Mouse (Mus musculus) heart, postnatal 0 days (tissue): Measurements from ENCODE around the gene Slc6a9. TPM values are rescaled to one million over a fixed set of nuclear protein-coding genes. Genes with fewer than 3 reads are reported as not detected.

ENCODE experiments used
- ATAC-seq: fragments of 200-750 bp; cut with Nextera tagmentation; 2 replicates; pipeline ENCODE4 v1.8.0; 2017; ENCODE audit warnings: low read depth, moderate number of reproducible peaks, moderate library complexity; ENCODE audit not compliant: insufficient read depth
- DNase-seq: peaks from one replicate; pipeline ENCODE4 v3.0.0-alpha.2; 2016; ENCODE audit warnings: low spot score
- H3K27ac ChIP-seq: fragments of 300-500 bp; sonication (generic); 2 replicates; pipeline ENCODE4 v1.5.1; 2014; ENCODE audit warnings: low read depth, mild to moderate bottlenecking
- H3K27me3 ChIP-seq: fragments of 300-500 bp; sonication (generic); 2 replicates; pipeline ENCODE4 v1.6.1; 2014; ENCODE audit warnings: low read length, mixed read lengths; ENCODE audit not compliant: control insufficient read depth, insufficient read depth
- H3K36me3 ChIP-seq: fragments of 300-500 bp; sonication (generic); replicated peaks from 2 replicates; pipeline ENCODE4 v1.6.1; 2014; ENCODE audit warnings: low read length, mixed read lengths; ENCODE audit not compliant: control insufficient read depth, insufficient read depth
- H3K4me1 ChIP-seq: fragments of 300-500 bp; sonication (generic); 2 replicates; pipeline ENCODE4 v1.6.1; 2014; ENCODE audit warnings: antibody characterized with exemption; ENCODE audit not compliant: control insufficient read depth, insufficient read depth
- H3K4me2 ChIP-seq: fragments of 300-500 bp; sonication (generic); 2 replicates; pipeline ENCODE4 v1.6.1; 2014; ENCODE audit warnings: low read depth, mild to moderate bottlenecking, low read length, moderate library complexity
- H3K4me3 ChIP-seq: fragments of 300-500 bp; sonication (generic); 2 replicates; pipeline ENCODE4 v1.5.1; 2014; ENCODE audit warnings: low read depth, low read length
- H3K9ac ChIP-seq: fragments of 300-500 bp; sonication (generic); replicated peaks from 2 replicates; pipeline ENCODE4 v1.6.1; 2014; ENCODE audit warnings: low read depth, low read length, mixed read lengths
- H3K9me3 ChIP-seq: fragments of 300-500 bp; sonication (generic); replicated peaks from 2 replicates; pipeline ENCODE4 v1.6.1; 2016; ENCODE audit warnings: low read length; ENCODE audit not compliant: control insufficient read depth
- CTCF ChIP-seq: IDR thresholded peaks from 2 replicates; pipeline ENCODE4 v1.5.1; 2016; ENCODE audit warnings: antibody characterized with exemption, control low read depth, low read depth
- EP300 ChIP-seq: IDR thresholded peaks from 2 replicates; pipeline ENCODE4 v1.6.1; 2016; ENCODE audit warnings: antibody characterized with exemption, low read depth
- WGBS: fragments of 180-500 bp; shearing (Covaris S2); extraction: QIAGEN DNeasy Blood & Tissue Kit; methylation state at CpG from one replicate; pipeline ENCODE4 v1.1.7; 2014; 5-methylcytosine and 5-hydroxymethylcytosine counted together
- polyA plus RNA-seq: library from polyadenylated mRNA; unstranded; fragments of >200 nt; fragmentation: Nextera tagmentation; extraction: Ambion mirVana; gene quantifications from 2 replicates; pipeline ENCODE4 v1.2.1, GENCODE M21; 2015
- total RNA-seq: library from RNA; depleted of rRNA; stranded (reverse); fragments of >200 nt; gene quantifications from 2 replicates; pipeline ENCODE4 v1.2.3, GENCODE M21; 2014; ENCODE audit warnings: low replicate concordance

The Slc6a9 gene
- total and polyA plus RNA-seq, 2 experiments from 2014 or later: 1.7 to 2.1 TPM

DNA sequence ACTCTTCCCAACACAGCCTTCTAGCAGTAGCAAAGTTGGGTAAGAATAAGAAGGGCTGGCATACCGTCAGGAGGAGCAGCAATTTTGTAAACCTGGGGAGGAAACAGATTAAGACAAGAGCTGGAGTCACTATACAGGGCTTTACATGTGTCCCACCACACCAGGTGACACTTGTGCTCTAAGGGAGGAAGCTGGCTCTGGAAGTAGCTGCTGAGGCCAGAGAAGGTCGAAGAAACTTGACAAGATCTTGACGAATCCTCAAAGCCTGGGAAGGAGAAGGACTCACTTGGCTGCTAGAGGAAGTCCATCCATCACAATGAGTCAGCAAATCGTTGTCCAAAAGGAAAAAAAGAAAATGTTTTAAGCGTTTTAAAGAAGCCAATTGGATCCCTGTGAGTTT, 82.1 kb downstream of the Slc6a9 start:
- Histone ChIP-seq H3K27me3 (no peaks in the 10 kb centered on the region), H3K27ac (no peak overlapping the region), H3K4me2 (no peak overlapping the region), H3K4me1 (peaks cover 40% of the 10 kb centered on the region), H3K36me3 (peaks cover 8% of the 10 kb centered on the region; the same call in 1 of the 2 replicates), H3K9me3 (no peaks in the 10 kb centered on the region), H3K9ac (no peak overlapping the region), H3K4me3 (no peak overlapping the region)
- no peak for DNase-seq
- 63% methylated on average over 5 of the region's 5 CpGs for WGBS
- TF ChIP-seq EP300: no peak
- TF ChIP-seq CTCF: no peak
- ATAC-seq: no peak

DNA sequence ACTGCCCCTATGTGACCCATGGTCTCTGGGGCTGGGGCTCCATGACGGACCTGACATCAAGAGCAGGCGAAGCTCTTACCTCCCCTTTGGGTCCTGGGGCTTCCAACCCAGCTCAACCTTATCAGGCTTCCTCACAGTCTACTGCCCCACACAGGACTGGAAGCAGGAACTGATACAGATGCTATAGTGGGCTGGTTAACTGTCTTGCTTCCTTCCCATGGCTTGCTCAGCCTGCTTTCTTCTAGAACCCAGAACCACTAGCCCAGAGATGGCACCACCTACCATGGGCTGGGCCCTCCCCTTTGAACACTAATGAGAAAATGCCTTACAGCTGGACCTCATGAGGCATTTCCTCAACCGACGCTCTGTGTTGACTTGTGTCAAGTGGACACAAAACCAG, 83.1 kb downstream of the Slc6a9 start:
- 78% methylated on average over 4 of the region's 4 CpGs for WGBS
- no peak overlapping the region for H3K4me3 ChIP-seq

DNA sequence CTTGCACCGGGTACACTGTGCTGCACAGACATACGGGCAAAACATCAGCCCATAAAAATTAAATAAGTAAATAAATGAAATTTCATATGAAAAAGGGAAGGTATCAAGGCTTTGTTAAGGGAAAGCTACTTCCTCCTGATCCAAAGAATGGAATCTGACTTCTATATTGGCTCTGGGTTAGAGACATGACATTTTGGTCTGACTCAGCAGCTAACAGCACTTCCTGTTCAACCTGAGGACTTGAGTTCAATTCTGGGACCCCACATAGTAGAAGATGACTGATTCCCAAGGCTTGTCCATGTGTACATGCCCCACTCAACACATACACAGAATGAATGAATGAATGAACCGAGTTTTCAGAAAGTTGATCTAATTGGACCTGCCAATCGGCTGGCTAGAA, 83.5 kb downstream of the Slc6a9 start:
- Histone ChIP-seq H3K27me3 (no peaks in the 10 kb centered on the region), H3K4me2 (no peak overlapping the region), H3K27ac (no peak overlapping the region), H3K36me3 (no peaks in the 10 kb centered on the region), H3K4me1 (peaks cover 42% of the 10 kb centered on the region), H3K4me3 (no peak overlapping the region), H3K9me3 (no peaks in the 10 kb centered on the region), H3K9ac (no peak overlapping the region)
- no peak for ATAC-seq
- WGBS: 75% methylated on average over 4 of the region's 4 CpGs
- TF ChIP-seq CTCF: no peak
- TF ChIP-seq EP300: no peak
- DNase-seq: no peak

More for the DNA sequence above, 83.1 kb downstream of the Slc6a9 start:
- Histone ChIP-seq H3K4me2 (no peak overlapping the region), H3K36me3 (no peaks in the 10 kb centered on the region), H3K9ac (no peak overlapping the region), H3K4me1 (peaks cover 43% of the 10 kb centered on the region), H3K27me3 (no peaks in the 10 kb centered on the region), H3K9me3 (no peaks in the 10 kb centered on the region), H3K27ac (no peak overlapping the region)
- DNase-seq: no peak
- no peak for TF ChIP-seq CTCF
- TF ChIP-seq EP300: no peak
- no peak for ATAC-seq

DNA sequence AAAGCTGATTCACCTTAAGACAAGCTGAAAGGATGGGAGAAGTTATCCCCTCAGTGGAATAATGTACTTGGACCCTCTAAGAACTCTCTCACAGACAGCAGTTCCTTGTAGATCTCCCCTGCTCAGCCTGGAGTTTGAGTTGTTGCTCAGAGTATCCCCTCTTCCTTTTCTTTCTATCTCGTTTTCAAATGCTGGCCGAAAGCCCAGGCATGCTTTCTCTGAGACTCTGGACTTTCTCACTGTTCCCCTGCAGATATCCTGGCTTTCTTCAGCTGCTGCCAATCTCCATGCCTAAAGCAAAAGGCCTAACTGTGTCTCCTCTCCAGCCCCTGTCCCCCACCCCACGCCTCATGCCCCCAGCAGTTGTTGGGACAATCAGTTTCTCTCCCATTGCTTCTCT, 84.0 kb downstream of the Slc6a9 start:
- 0 out of 2 replicates have a peak overlapping the region, but pooled peaks have one; percentile 27 for H3K27ac ChIP-seq
- no peaks in the 10 kb centered on the region for H3K36me3 ChIP-seq
- peak; percentile 75 for DNase-seq
- no peak overlapping the region for H3K4me2 ChIP-seq
- H3K4me1 ChIP-seq: peaks cover 38% of the 10 kb centered on the region
- H3K9ac ChIP-seq: no peak overlapping the region
- 14% methylated on average over 3 of the region's 3 CpGs for WGBS
- H3K27me3 ChIP-seq: no peaks in the 10 kb centered on the region
- no peak for ATAC-seq
- H3K4me3 ChIP-seq: no peak overlapping the region
- TF ChIP-seq EP300 (no peak), CTCF (no peak)
- H3K9me3 ChIP-seq: no peaks in the 10 kb centered on the region

DNA sequence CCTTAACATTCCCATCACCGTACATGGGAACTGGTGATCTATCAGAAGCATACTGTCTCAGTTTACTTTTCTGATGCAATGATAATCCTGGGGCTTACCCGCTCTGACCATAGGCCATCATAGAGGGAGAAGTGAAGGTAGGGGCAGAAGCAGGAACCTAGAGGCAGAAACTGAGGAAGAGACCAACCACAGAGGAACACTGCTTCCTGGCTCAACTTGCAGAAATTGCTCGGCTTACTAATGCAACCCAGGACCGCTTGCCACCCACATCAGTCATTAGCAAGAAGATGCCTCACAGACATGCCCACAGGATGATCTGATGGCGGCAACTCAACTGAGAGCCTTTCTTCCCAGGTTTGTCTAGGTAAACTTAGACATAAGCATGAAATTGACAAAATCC, 84.5 kb downstream of the Slc6a9 start:
- no peaks in the 10 kb centered on the region for H3K27me3 ChIP-seq
- no peak overlapping the region for H3K4me3 ChIP-seq
- 0 out of 2 replicates have a peak overlapping the region, but pooled peaks have one; percentile 27 for H3K27ac ChIP-seq
- H3K36me3 ChIP-seq: no peaks in the 10 kb centered on the region
- WGBS: 61% methylated on average over 5 of the region's 5 CpGs
- H3K9ac ChIP-seq: no peak overlapping the region
- no peaks in the 10 kb centered on the region for H3K9me3 ChIP-seq
- no peak overlapping the region for H3K4me2 ChIP-seq
- no peak for TF ChIP-seq EP300
- no peak for TF ChIP-seq CTCF
- peaks cover 35% of the 10 kb centered on the region for H3K4me1 ChIP-seq
- no peak for ATAC-seq
- DNase-seq: no peak

DNA sequence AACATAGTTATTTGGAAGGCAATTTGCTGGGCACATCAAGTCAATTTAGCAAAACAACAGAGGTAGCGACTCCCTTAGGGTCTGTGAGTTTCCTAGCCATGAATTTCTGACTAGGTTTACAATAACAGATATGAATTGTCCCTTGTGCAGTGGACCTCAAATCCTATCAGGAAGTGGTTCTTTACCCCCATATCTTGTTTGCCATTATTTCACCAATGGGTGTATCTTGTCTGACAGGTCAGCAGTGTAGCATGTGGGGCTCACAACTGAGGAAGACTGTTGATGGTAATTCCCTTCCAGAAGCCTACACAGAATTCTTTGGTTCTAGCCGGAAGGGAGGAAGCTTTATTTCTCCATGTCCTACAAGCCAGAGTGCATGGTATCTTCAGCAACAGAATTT, 87.1 kb downstream of the Slc6a9 start:
- 91% methylated on average over 2 of the region's 2 CpGs for WGBS
- Histone ChIP-seq H3K4me1 (peaks cover 25% of the 10 kb centered on the region), H3K36me3 (no peaks in the 10 kb centered on the region), H3K4me2 (no peak overlapping the region), H3K9me3 (no peaks in the 10 kb centered on the region), H3K27ac (no peak overlapping the region), H3K4me3 (no peak overlapping the region), H3K9ac (no peak overlapping the region), H3K27me3 (peaks cover 4% of the 10 kb centered on the region)
- TF ChIP-seq EP300 (no peak), CTCF (no peak)
- no peak for DNase-seq
- no peak for ATAC-seq
